Mouse (Mus musculus) liver, embryonic 16.5 days (tissue): ENCODE results near the gene Fam155a. TPM values are rescaled to one million over a fixed set of nuclear protein-coding genes. Genes with fewer than 3 reads are reported as not detected.

Experiments
- ATAC-seq: fragments of 200-750 bp; cut with Nextera tagmentation; 2 replicates; pipeline ENCODE4 v1.8.0; 2017; ENCODE audit warnings: low read depth, mild to moderate bottlenecking, moderate number of reproducible peaks, moderate library complexity
- H3K27ac ChIP-seq: fragments of 300-500 bp; sonication (generic); 2 replicates; pipeline ENCODE4 v1.5.1; 2014; ENCODE audit warnings: mild to moderate bottlenecking, low read length
- H3K27me3 ChIP-seq: fragments of 300-500 bp; sonication (generic); 2 replicates; pipeline ENCODE4 v1.6.1; 2014; ENCODE audit warnings: low read depth, low read length, mixed read lengths; ENCODE audit not compliant: control insufficient read depth, insufficient read depth
- H3K36me3 ChIP-seq: fragments of 300-500 bp; sonication (generic); 2 replicates; pipeline ENCODE4 v1.6.1; 2014; ENCODE audit warnings: mild to moderate bottlenecking; ENCODE audit not compliant: control insufficient read depth, insufficient read depth
- H3K4me1 ChIP-seq: fragments of 300-500 bp; sonication (generic); 2 replicates; pipeline ENCODE4 v1.6.1; 2014; ENCODE audit warnings: low read depth, low read length, mixed read lengths; ENCODE audit not compliant: control insufficient read depth
- H3K4me2 ChIP-seq: fragments of 300-500 bp; sonication (generic); 2 replicates; pipeline ENCODE4 v1.6.1; 2014; ENCODE audit warnings: low read depth, low read length, mixed read lengths
- H3K4me3 ChIP-seq: fragments of 300-500 bp; sonication (generic); 2 replicates; pipeline ENCODE4 v1.5.1; 2014; ENCODE audit warnings: low read depth, mild to moderate bottlenecking, low read length
- H3K9ac ChIP-seq: fragments of 300-500 bp; sonication (generic); 2 replicates; pipeline ENCODE4 v1.6.1; 2014; ENCODE audit warnings: low read depth, low read length
- H3K9me3 ChIP-seq: fragments of 300-500 bp; sonication (generic); replicated peaks from 2 replicates; pipeline ENCODE4 v1.6.1; 2016; ENCODE audit warnings: low read length; ENCODE audit not compliant: control insufficient read depth
- WGBS: fragments of 180-500 bp; shearing (Covaris S2); extraction: QIAGEN DNeasy Blood & Tissue Kit; methylation state at CpG from one replicate; pipeline ENCODE4 v1.1.7; 2014; ENCODE audit not compliant: insufficient replicate concordance; 5-methylcytosine and 5-hydroxymethylcytosine counted together
- polyA plus RNA-seq: library from polyadenylated mRNA; unstranded; fragments of >200 nt; fragmentation: Nextera tagmentation; extraction: Ambion mirVana; gene quantifications from 2 replicates; pipeline ENCODE4 v1.2.1, GENCODE M21; 2015

The Fam155a gene
- polyA plus RNA-seq, 1 experiment from 2014 or later: 0.05 TPM

DNA sequence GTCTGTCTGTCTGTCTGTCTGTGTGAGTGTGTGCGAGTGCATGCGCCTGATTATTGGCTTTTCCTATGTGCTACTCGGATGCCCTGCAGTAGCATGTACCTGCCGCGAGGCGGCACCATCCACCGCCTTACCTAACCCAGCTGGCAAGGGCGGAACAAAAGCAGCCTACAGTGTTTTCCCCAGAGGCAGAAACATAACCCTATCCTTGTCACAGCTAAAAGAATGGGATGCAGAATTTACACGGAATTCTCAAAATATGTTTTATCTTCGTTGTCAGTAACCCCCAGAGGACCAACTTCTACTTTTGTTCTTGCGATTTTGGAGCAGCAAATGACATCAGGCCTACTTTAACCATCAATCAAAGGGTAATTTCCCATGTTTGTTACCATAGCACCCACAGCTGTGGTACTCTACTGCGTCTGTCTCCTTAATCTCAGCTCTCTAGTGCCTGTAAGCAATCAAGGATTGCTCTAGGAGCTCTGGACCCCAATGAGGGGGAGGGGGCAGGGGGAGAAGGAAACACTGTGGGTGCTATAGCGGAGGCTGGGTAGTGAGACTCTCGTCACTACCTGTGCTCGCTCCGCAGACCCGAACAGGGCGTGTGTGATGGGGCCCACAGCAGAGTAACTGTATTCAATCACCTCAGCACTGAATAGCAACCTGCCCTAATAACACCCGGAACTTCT is 543.0 kb downstream of the Fam155a start:
- Histone ChIP-seq H3K4me3 (no peak overlapping the region), H3K36me3 (no peaks in the 10 kb centered on the region), H3K4me2 (no peak overlapping the region), H3K27ac (no peak overlapping the region), H3K9me3 (no peaks in the 10 kb centered on the region), H3K9ac (no peak overlapping the region), H3K27me3 (no peaks in the 10 kb centered on the region), H3K4me1 (no peaks in the 10 kb centered on the region)
- WGBS: 30% methylated on average over 19 of the region's 19 CpGs
- no peak for ATAC-seq

DNA sequence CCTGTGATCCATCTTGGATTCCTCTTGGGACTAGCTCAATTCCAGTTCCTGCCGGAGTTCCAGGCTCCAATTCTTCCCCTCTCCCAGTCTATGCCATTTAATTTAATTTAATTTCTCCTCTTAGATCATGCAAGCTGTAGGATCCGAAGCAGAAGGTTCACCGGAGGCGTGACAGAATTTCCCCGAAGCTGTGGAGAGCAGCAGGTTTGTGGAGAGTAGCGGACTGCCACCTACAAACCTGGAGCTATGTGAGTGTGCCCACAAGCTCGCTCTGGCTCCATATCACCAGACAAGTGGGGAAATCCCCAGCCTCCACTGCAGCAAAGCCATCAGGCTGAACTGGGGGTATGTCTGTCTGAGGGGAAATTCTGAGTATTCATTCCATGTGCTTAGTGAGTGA is 544.2 kb downstream of the Fam155a start:
- no peaks in the 10 kb centered on the region for H3K36me3 ChIP-seq
- no peak overlapping the region for H3K27ac ChIP-seq
- ATAC-seq: no peak
- H3K4me1 ChIP-seq: no peaks in the 10 kb centered on the region
- H3K9ac ChIP-seq: no peak overlapping the region
- no peak overlapping the region for H3K4me2 ChIP-seq
- H3K27me3 ChIP-seq: no peaks in the 10 kb centered on the region
- H3K9me3 ChIP-seq: no peaks in the 10 kb centered on the region
- 74% methylated on average over 7 of the region's 7 CpGs for WGBS
- no peak overlapping the region for H3K4me3 ChIP-seq

DNA sequence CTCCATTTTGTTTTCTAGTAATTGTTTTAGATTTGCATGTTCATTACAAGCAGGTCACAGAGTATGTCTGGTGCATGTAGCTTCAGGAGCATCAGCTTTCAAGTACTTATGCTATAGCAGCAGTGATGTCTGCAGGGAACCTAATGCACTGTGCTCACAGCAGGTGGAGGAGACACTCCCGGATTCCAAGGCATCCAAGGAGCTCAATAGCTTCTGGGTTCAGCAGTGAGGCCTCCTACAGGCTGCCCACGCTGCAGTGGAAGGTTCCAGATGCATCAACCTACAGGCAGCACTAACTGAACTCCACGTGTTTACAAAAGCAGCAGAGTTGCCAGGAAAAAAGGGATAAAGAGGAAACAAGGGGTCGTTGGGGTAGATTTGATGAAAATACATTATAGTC is 559.2 kb downstream of the Fam155a start:
- H3K36me3 ChIP-seq: no peaks in the 10 kb centered on the region
- no peak overlapping the region for H3K4me3 ChIP-seq
- no peak overlapping the region for H3K9ac ChIP-seq
- WGBS: 32% methylated on average over 4 of the region's 4 CpGs
- H3K27ac ChIP-seq: no peak overlapping the region
- no peak overlapping the region for H3K4me2 ChIP-seq
- no peak for ATAC-seq
- H3K4me1 ChIP-seq: no peaks in the 10 kb centered on the region
- no peaks in the 10 kb centered on the region for H3K9me3 ChIP-seq
- H3K27me3 ChIP-seq: no peaks in the 10 kb centered on the region

DNA sequence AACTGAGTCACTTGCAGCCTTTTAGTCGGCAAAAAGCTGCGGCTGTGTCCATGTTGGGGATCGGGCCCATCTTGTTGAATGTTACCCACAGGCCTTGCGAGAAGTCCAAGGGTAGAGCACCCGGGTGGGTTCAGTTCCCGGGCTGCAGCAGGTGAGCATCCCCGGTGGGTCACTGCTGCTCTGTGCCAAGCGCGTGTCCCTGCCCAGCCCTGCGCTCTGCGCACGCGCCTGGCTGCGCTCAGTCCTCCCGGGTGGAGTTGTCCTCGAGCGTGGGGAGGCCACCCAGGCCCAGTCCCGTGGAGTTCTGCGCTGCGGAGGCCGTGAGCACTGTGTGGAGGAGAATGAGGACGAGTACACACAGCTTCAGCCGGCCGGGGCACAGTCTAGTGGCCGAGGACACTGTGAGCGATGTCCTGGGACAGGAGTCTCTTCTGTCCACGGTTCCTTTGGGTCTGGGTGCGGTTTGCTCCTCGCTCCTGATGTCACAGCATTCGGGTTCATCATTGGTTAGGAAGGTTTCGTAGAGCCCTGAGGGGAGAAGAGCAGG is 563.4 kb downstream of the Fam155a start:
- no peak for ATAC-seq
- Histone ChIP-seq H3K27me3 (no peaks in the 10 kb centered on the region), H3K9me3 (no peaks in the 10 kb centered on the region), H3K9ac (no peak overlapping the region), H3K27ac (no peak overlapping the region), H3K4me3 (no peak overlapping the region), H3K4me1 (no peaks in the 10 kb centered on the region), H3K4me2 (no peak overlapping the region), H3K36me3 (no peaks in the 10 kb centered on the region)
- 77% methylated on average over 31 of the region's 31 CpGs for WGBS

- ATAC-seq: no peak
These were observed 566.5 kb downstream of the Fam155a start for GRCm38 (mm10) chr8:9204345-9205067.

GRCm38 (mm10) chr8:9200099-9200498 is 570.9 kb downstream of the Fam155a start:
- Histone ChIP-seq H3K9ac (no peak overlapping the region), H3K4me2 (no peak overlapping the region), H3K27ac (no peak overlapping the region), H3K4me3 (no peak overlapping the region), H3K9me3 (no peaks in the 10 kb centered on the region), H3K36me3 (no peaks in the 10 kb centered on the region), H3K4me1 (no peaks in the 10 kb centered on the region), H3K27me3 (no peaks in the 10 kb centered on the region)
- WGBS: 46% methylated on average over 3 of the region's 3 CpGs
- no peak for ATAC-seq

More at GRCm38 (mm10) chr8:9204345-9205067, 566.5 kb downstream of the Fam155a start:
- Histone ChIP-seq H3K4me1 (no peaks in the 10 kb centered on the region), H3K27ac (no peak overlapping the region), H3K36me3 (no peaks in the 10 kb centered on the region), H3K9ac (no peak overlapping the region), H3K4me2 (no peak overlapping the region), H3K9me3 (no peaks in the 10 kb centered on the region), H3K4me3 (no peak overlapping the region), H3K27me3 (no peaks in the 10 kb centered on the region)
- WGBS: 61% methylated on average over 10 of the region's 10 CpGs

DNA sequence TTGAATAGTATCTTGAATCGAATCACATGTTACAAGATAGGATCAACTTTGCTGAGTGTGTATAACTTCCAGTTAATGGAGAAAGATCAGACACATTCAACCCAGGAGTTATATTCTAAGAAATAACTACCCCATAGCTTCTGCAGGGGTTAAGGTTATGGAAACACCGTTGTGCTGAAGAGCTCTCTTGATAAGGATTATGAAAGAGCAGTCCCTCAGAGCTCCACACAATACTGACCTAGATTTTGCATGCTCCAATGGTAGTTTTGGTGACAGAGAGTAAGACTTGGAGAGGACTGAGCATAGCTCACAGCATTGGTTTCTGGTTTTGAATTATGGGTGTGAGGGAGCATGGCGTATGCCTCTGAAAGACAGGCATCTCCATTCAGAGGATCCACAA is 579.3 kb downstream of the Fam155a start:
- Histone ChIP-seq H3K4me2 (no peak overlapping the region), H3K27me3 (no peaks in the 10 kb centered on the region), H3K4me1 (no peaks in the 10 kb centered on the region), H3K27ac (no peak overlapping the region), H3K4me3 (no peak overlapping the region), H3K36me3 (no peaks in the 10 kb centered on the region), H3K9ac (no peak overlapping the region), H3K9me3 (no peaks in the 10 kb centered on the region)
- 51% methylated on average over 3 of the region's 3 CpGs for WGBS
- no peak for ATAC-seq

DNA sequence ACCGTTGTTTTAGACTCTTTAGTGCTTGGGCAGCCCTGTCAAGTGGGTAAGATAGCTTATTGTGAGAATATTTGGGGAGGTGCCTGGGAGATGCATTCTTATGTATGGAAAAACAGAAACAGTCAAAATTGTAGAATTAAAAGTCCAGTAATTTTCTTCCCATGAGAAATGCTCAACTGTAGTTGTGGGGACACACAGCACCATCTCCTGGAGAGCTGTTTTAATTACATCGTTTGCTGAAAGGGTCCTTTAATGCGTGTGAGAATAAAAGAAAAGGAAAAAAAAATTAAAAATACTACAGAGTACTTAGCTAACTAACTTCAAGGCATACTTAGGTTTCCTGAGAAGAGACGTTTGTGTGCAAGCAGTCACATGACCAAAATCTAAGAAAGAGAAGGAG is 582.3 kb downstream of the Fam155a start:
- H3K27ac ChIP-seq: no peak overlapping the region
- WGBS: 27% methylated on average over 4 of the region's 4 CpGs
- no peak overlapping the region for H3K9ac ChIP-seq
- H3K4me2 ChIP-seq: no peak overlapping the region
- H3K9me3 ChIP-seq: no peaks in the 10 kb centered on the region
- no peak for ATAC-seq
- H3K4me1 ChIP-seq: no peaks in the 10 kb centered on the region
- H3K27me3 ChIP-seq: no peaks in the 10 kb centered on the region
- no peak overlapping the region for H3K4me3 ChIP-seq
- H3K36me3 ChIP-seq: no peaks in the 10 kb centered on the region

DNA sequence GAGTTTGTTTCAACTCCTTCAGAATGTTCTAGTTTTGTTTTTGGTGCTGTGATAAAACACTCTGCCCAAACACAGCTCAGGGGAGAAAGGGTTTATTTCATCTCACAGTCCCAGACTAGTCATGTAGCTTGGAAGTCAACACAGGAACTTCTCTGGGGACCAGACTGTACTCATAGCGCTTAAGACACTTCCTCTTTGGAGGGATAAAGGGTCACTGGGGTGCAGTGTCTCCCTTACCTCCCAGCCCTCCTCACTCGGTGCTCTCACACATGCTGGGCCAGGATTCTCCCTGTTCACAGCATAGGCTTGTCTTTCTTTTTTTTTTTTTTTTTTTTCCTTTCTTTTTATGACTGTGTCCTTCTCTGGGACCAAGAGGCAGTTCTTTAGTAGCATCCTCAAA is 585.8 kb downstream of the Fam155a start:
- H3K4me3 ChIP-seq: no peak overlapping the region
- H3K4me2 ChIP-seq: no peak overlapping the region
- no peaks in the 10 kb centered on the region for H3K27me3 ChIP-seq
- H3K27ac ChIP-seq: no peak overlapping the region
- no peak for ATAC-seq
- no peaks in the 10 kb centered on the region for H3K4me1 ChIP-seq
- no peaks in the 10 kb centered on the region for H3K9me3 ChIP-seq
- no peaks in the 10 kb centered on the region for H3K36me3 ChIP-seq
- WGBS: 12% methylated on average over 2 of the region's 2 CpGs
- no peak overlapping the region for H3K9ac ChIP-seq
